Mouse (Mus musculus): ENCODE data around the gene Hist1h2aa. TPM values are rescaled to one million over a fixed set of nuclear protein-coding genes. Genes with fewer than 3 reads are reported as not detected.

The Hist1h2aa gene
- not detected in 2 replicates for total RNA-seq (2014; rRNA removed)
- polyA plus RNA-seq (2015; fragmentation: Nextera tagmentation; extraction: Ambion mirVana) = not detected in 2 replicates

- Histone ChIP-seq H3K27me3 (ENCODE audit: insufficient read depth, low read length) (no peaks in the 10 kb centered on the region), H3K9ac (replicated peaks; ENCODE audit: low read length, poor library complexity, severe bottlenecking) (no peak within 1 kb of the TSS), H3K9me3 (ENCODE audit: low read length) (no peaks in the 10 kb centered on the region), H3K4me2 (ENCODE audit: low read depth, low read length, poor library complexity, severe bottlenecking) (no peak within 1 kb of the TSS), H3K27ac (ENCODE audit: low read depth, low read length) (no peak within 1 kb of the TSS), H3K4me1 (ENCODE audit: insufficient read depth, low read length) (no peaks in the 10 kb centered on the region), H3K4me3 (ENCODE audit: low read depth, low read length) (no peak within 1 kb of the TSS), H3K36me3 (ENCODE audit: insufficient read depth, low read length) (no peaks in the 10 kb centered on the region)
- 93% methylated on average over 10 of the region's 10 CpGs for WGBS
- ATAC-seq (ENCODE audit: low FRiP score) (no peak), DNase-seq (ENCODE audit: low spot score) (no peak)
- TF ChIP-seq CTCF (IDR thresholded peaks at IDR 0.05) = no peak
These were observed at the start of gene Hist1h2aa for GRCm38 (mm10) chr13:23934211-23934520. Hist1h2aa (plus strand) TSS chr13:23934462.

GRCm38 (mm10) chr13:23885540-23885939 is 48.7 kb upstream of the Hist1h2aa start:
- ATAC-seq (ENCODE audit: low FRiP score) (no peak), DNase-seq (ENCODE audit: low spot score) (peak; percentile 24)
- H3K4me2 ChIP-seq (ENCODE audit: low read depth, low read length, poor library complexity, severe bottlenecking) = no peak overlapping the region
- no peaks in the 10 kb centered on the region for H3K9me3 ChIP-seq (ENCODE audit: low read length)
- H3K4me3 ChIP-seq (ENCODE audit: low read depth, low read length) = no peak overlapping the region
- 31% methylated on average over 2 of the region's 2 CpGs for WGBS
- no peak overlapping the region for H3K9ac ChIP-seq (replicated peaks; ENCODE audit: low read length, poor library complexity, severe bottlenecking)
- no peak overlapping the region for H3K27ac ChIP-seq (ENCODE audit: low read depth, low read length)
- H3K36me3 ChIP-seq (ENCODE audit: insufficient read depth, low read length) = no peaks in the 10 kb centered on the region
- peak; percentile 62 for TF ChIP-seq CTCF (IDR thresholded peaks at IDR 0.05)
- no peaks in the 10 kb centered on the region for H3K4me1 ChIP-seq (ENCODE audit: insufficient read depth, low read length)
- no peaks in the 10 kb centered on the region for H3K27me3 ChIP-seq (ENCODE audit: insufficient read depth, low read length)

- WGBS = 87% methylated on average over 3 of the region's 3 CpGs
- Histone ChIP-seq H3K4me1 (ENCODE audit: insufficient read depth, low read length) (no peaks in the 10 kb centered on the region), H3K9me3 (ENCODE audit: low read length) (no peaks in the 10 kb centered on the region), H3K4me3 (ENCODE audit: low read depth, low read length) (no peak overlapping the region), H3K36me3 (ENCODE audit: insufficient read depth, low read length) (no peaks in the 10 kb centered on the region), H3K27me3 (ENCODE audit: insufficient read depth, low read length) (no peaks in the 10 kb centered on the region), H3K4me2 (ENCODE audit: low read depth, low read length, poor library complexity, severe bottlenecking) (no peak overlapping the region), H3K9ac (replicated peaks; ENCODE audit: low read length, poor library complexity, severe bottlenecking) (no peak overlapping the region), H3K27ac (ENCODE audit: low read depth, low read length) (no peak overlapping the region)
- no peak for TF ChIP-seq CTCF (IDR thresholded peaks at IDR 0.05)
- DNase-seq (ENCODE audit: low spot score) (no peak), ATAC-seq (ENCODE audit: low FRiP score) (no peak)
These were observed 47.1 kb upstream of the Hist1h2aa start for GRCm38 (mm10) chr13:23887026-23887725.

GRCm38 (mm10) chr13:23889011-23889605 is 45.2 kb upstream of the Hist1h2aa start:
- no peak for TF ChIP-seq CTCF (IDR thresholded peaks at IDR 0.05)
- Histone ChIP-seq H3K9ac (replicated peaks; ENCODE audit: low read length, poor library complexity, severe bottlenecking) (no peak overlapping the region), H3K4me2 (ENCODE audit: low read depth, low read length, poor library complexity, severe bottlenecking) (no peak overlapping the region), H3K27ac (ENCODE audit: low read depth, low read length) (no peak overlapping the region), H3K36me3 (ENCODE audit: insufficient read depth, low read length) (no peaks in the 10 kb centered on the region), H3K9me3 (ENCODE audit: low read length) (no peaks in the 10 kb centered on the region), H3K4me1 (ENCODE audit: insufficient read depth, low read length) (no peaks in the 10 kb centered on the region), H3K4me3 (ENCODE audit: low read depth, low read length) (no peak overlapping the region), H3K27me3 (ENCODE audit: insufficient read depth, low read length) (no peaks in the 10 kb centered on the region)
- ATAC-seq (ENCODE audit: low FRiP score) (no peak), DNase-seq (ENCODE audit: low spot score) (no peak)
- WGBS = 82% methylated on average over 6 of the region's 6 CpGs

GRCm38 (mm10) chr13:23892592-23893268 is 41.5 kb upstream of the Hist1h2aa start:
- DNase-seq (ENCODE audit: low spot score) (no peak), ATAC-seq (ENCODE audit: low FRiP score) (no peak)
- Histone ChIP-seq H3K4me3 (ENCODE audit: low read depth, low read length) (no peak overlapping the region), H3K9ac (replicated peaks; ENCODE audit: low read length, poor library complexity, severe bottlenecking) (no peak overlapping the region), H3K4me1 (ENCODE audit: insufficient read depth, low read length) (no peaks in the 10 kb centered on the region), H3K27me3 (ENCODE audit: insufficient read depth, low read length) (no peaks in the 10 kb centered on the region), H3K4me2 (ENCODE audit: low read depth, low read length, poor library complexity, severe bottlenecking) (no peak overlapping the region), H3K9me3 (ENCODE audit: low read length) (no peaks in the 10 kb centered on the region), H3K27ac (ENCODE audit: low read depth, low read length) (no peak overlapping the region), H3K36me3 (ENCODE audit: insufficient read depth, low read length) (no peaks in the 10 kb centered on the region)
- 11% methylated on average over 9 of the region's 9 CpGs for WGBS
- no peak for TF ChIP-seq CTCF (IDR thresholded peaks at IDR 0.05)

GRCm38 (mm10) chr13:23893269-23893593 is 41.0 kb upstream of the Hist1h2aa start:
- no peaks in the 10 kb centered on the region for H3K9me3 ChIP-seq (ENCODE audit: low read length)
- H3K4me2 ChIP-seq (ENCODE audit: low read depth, low read length, poor library complexity, severe bottlenecking) = no peak overlapping the region
- ATAC-seq (ENCODE audit: low FRiP score) (peak; percentile 47; the same call in 1 of the 2 replicates), DNase-seq (ENCODE audit: low spot score) (no peak)
- H3K9ac ChIP-seq (replicated peaks; ENCODE audit: low read length, poor library complexity, severe bottlenecking) = no peak overlapping the region
- H3K36me3 ChIP-seq (ENCODE audit: insufficient read depth, low read length) = no peaks in the 10 kb centered on the region
- WGBS = 17% methylated on average over 4 of the region's 4 CpGs
- no peaks in the 10 kb centered on the region for H3K4me1 ChIP-seq (ENCODE audit: insufficient read depth, low read length)
- H3K27me3 ChIP-seq (ENCODE audit: insufficient read depth, low read length) = no peaks in the 10 kb centered on the region
- no peak for TF ChIP-seq CTCF (IDR thresholded peaks at IDR 0.05)
- H3K27ac ChIP-seq (ENCODE audit: low read depth, low read length) = no peak overlapping the region
- no peak overlapping the region for H3K4me3 ChIP-seq (ENCODE audit: low read depth, low read length)
